ENCODE assay signal across 9 mouse cellular contexts in the genomic region with DNA sequence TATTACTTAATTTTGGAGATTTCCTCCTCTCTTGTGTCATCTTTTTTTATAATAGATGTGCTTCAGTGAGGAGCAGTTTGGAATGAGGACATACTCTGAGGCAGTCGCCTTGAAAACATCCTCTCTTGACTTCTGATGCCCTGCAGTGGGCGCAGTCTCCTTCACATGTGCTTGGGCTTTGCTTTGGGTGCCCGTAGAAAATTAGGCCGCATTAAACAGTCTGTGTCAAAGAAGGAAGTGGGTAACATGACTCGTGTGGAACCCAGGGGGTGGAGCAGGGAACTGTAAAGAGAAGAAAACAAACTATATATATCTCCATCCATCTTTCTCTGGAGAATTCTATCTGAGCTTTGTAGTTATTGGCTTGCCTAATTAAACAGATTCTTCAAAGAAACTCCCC.
DNase-seq lines count a peak whose midpoint lies in the region; ATAC-seq and TF ChIP-seq lines count a peak whose summit lies in the region.
"Had no signal": no experiment of that assay in that cellular context is flagged by ENCODE, and none has a peak within 500 bp of the region (broad histone marks: within the 10 kb centered on the region; RNA-seq: fewer than 3 reads in every experiment).

No protein-coding gene starts in this region.

- H3K4me2 ChIP-seq in kidney, embryonic 15.5 days, result no peak overlapping the region
- no peak overlapping the region for H3K4me2 ChIP-seq in liver, embryonic 16.5 days (ENCODE audit: low read depth, low read length)
- H3K4me2 ChIP-seq in stomach, postnatal 0 days (replicated peaks; ENCODE audit: low read depth), result no peak overlapping the region
- no peak overlapping the region for H3K4me2 ChIP-seq in forebrain, postnatal 0 days (ENCODE audit: low read depth)

- TF ChIP-seq CTCF in stomach, postnatal 0 days (IDR thresholded peaks at IDR 0.05; ENCODE audit: low read depth), result peak; percentile 24
- no peak for TF ChIP-seq CTCF in forebrain, postnatal 0 days (IDR thresholded peaks at IDR 0.05; ENCODE audit: low read depth)

- no peak for DNase-seq in kidney, postnatal 14 days
- DNase-seq in CD8-positive naive resting alpha-beta T cell, adult 2 months (ENCODE audit: low read depth in 2 of 2, low spot score in 2 of 2), result peak; percentile 32 to 58
- no peak for DNase-seq in stomach, postnatal 0 days (ENCODE audit: low spot score)
- no peak for DNase-seq in forebrain, postnatal 0 days
- no peak for DNase-seq in kidney, adult 9 months
- no peak for DNase-seq in gastrocnemius, postnatal 14 days
- DNase-seq: heart, postnatal 36 days had no signal

- intact Hi-C loops in gastrocnemius, postnatal 14 days (cut with DNase I; ENCODE audit: low total_unique reads), result loop anchor here (10.0 kb wide), 1 partner anchor 109 kb away; no protein-coding TSS in a partner anchor

- peaks cover 40% of the 10 kb centered on the region for H3K4me1 ChIP-seq in kidney, embryonic 15.5 days
- H3K4me1 ChIP-seq in liver, embryonic 16.5 days (ENCODE audit: control insufficient read depth, low read depth, low read length), result peaks cover 39% of the 10 kb centered on the region
- H3K4me1 ChIP-seq in stomach, postnatal 0 days (replicated peaks; ENCODE audit: control insufficient read depth, insufficient read depth), result peaks cover 6% of the 10 kb centered on the region
- 0 out of 2 replicates have a peak, but pooled peaks cover 8% of the 10 kb centered on the region for H3K4me1 ChIP-seq in forebrain, postnatal 0 days (ENCODE audit: insufficient read depth)

- no peak overlapping the region for H3K27ac ChIP-seq in kidney, embryonic 15.5 days
- H3K27ac ChIP-seq in liver, embryonic 16.5 days (ENCODE audit: low read length), result 0 out of 2 replicates have a peak overlapping the region, but pooled peaks have one; percentile 29
- H3K27ac ChIP-seq in stomach, postnatal 0 days (replicated peaks), result no peak overlapping the region
- H3K27ac ChIP-seq in forebrain, postnatal 0 days (ENCODE audit: low read depth, low read length), result no peak overlapping the region

- H3K9me3 ChIP-seq in kidney, embryonic 15.5 days (replicated peaks), result no peaks in the 10 kb centered on the region
- H3K9me3 ChIP-seq in liver, embryonic 16.5 days (replicated peaks; ENCODE audit: control insufficient read depth, low read length), result no peaks in the 10 kb centered on the region
- H3K9me3 ChIP-seq in stomach, postnatal 0 days (ENCODE audit: control insufficient read depth, low read length), result no peaks in the 10 kb centered on the region
- H3K9me3 ChIP-seq in forebrain, postnatal 0 days (ENCODE audit: low read length), result no peaks in the 10 kb centered on the region

- H3K36me3 ChIP-seq in kidney, embryonic 15.5 days, result no peaks in the 10 kb centered on the region
- H3K36me3 ChIP-seq in liver, embryonic 16.5 days (ENCODE audit: control insufficient read depth, insufficient read depth), result no peaks in the 10 kb centered on the region
- H3K36me3 ChIP-seq in stomach, postnatal 0 days (ENCODE audit: control insufficient read depth, insufficient read depth, low read length), result no peaks in the 10 kb centered on the region
- no peaks in the 10 kb centered on the region for H3K36me3 ChIP-seq in forebrain, postnatal 0 days (ENCODE audit: insufficient read depth)

- ATAC-seq in kidney, embryonic 15.5 days (replicated peaks; ENCODE audit: low FRiP score), result 0 out of 2 replicates have a peak, but pooled peaks have one; percentile 11
- no peak for ATAC-seq in liver, embryonic 16.5 days (ENCODE audit: low read depth)
- ATAC-seq in stomach, postnatal 0 days (ENCODE audit: low FRiP score, low TSS enrichment), result no peak
- ATAC-seq in forebrain, postnatal 0 days, result no peak

- no peak overlapping the region for H3K4me3 ChIP-seq in kidney, embryonic 15.5 days (replicated peaks)
- H3K4me3 ChIP-seq in liver, embryonic 16.5 days (ENCODE audit: low read depth, low read length), result no peak overlapping the region
- H3K4me3 ChIP-seq in stomach, postnatal 0 days (ENCODE audit: low read depth, low read length), result no peak overlapping the region
- no peak overlapping the region for H3K4me3 ChIP-seq in forebrain, postnatal 0 days (ENCODE audit: low read depth, low read length)

- H3K9ac ChIP-seq in kidney, embryonic 15.5 days, result no peak overlapping the region
- H3K9ac ChIP-seq in liver, embryonic 16.5 days (ENCODE audit: low read depth, low read length), result no peak overlapping the region
- H3K9ac ChIP-seq in stomach, postnatal 0 days (ENCODE audit: low read length), result no peak overlapping the region
- H3K9ac ChIP-seq in forebrain, postnatal 0 days, result no peak overlapping the region

- TF ChIP-seq EP300 in stomach, postnatal 0 days (optimal IDR thresholded peaks at IDR 0.05), result no peak

- 33% methylated on average over 5 of the region's 5 CpGs for WGBS in kidney, embryonic 15.5 days
- WGBS in liver, embryonic 16.5 days (ENCODE audit: insufficient replicate concordance), result 40% methylated on average over 5 of the region's 5 CpGs
- WGBS in stomach, postnatal 0 days, result 55% methylated on average over 5 of the region's 5 CpGs
- WGBS in forebrain, postnatal 0 days, result 62% methylated on average over 5 of the region's 5 CpGs

- H3K27me3 ChIP-seq in kidney, embryonic 15.5 days, result no peaks in the 10 kb centered on the region
- H3K27me3 ChIP-seq in liver, embryonic 16.5 days (ENCODE audit: control insufficient read depth, insufficient read depth, low read depth, low read length), result no peaks in the 10 kb centered on the region
- H3K27me3 ChIP-seq in stomach, postnatal 0 days (ENCODE audit: control insufficient read depth, insufficient read depth, low read length), result no peaks in the 10 kb centered on the region
- no peaks in the 10 kb centered on the region for H3K27me3 ChIP-seq in forebrain, postnatal 0 days (ENCODE audit: insufficient read depth, low read length)

Comparison
In these comparisons a context has a peak if more than half of its experiments do, and no peak if none do; other contexts are left out.
1. DNase-seq: peak in CD8-positive naive resting alpha-beta T cell, adult 2 months (2 of 2); none in kidney, postnatal 14 days (single experiment), stomach, postnatal 0 days (single experiment), forebrain, postnatal 0 days (single experiment), kidney, adult 9 months (single experiment) and gastrocnemius, postnatal 14 days (single experiment).